Mouse (Mus musculus): Measurements from ENCODE around the gene Ccdc47. TPM values are rescaled to one million over a fixed set of nuclear protein-coding genes. Genes with fewer than 3 reads are reported as not detected.

The Ccdc47 gene
- 53.5 and 68.1 TPM in 2 replicates for polyA plus RNA-seq (2014; fragmentation: Nextera tagmentation; extraction: Ambion mirVana)

DNA sequence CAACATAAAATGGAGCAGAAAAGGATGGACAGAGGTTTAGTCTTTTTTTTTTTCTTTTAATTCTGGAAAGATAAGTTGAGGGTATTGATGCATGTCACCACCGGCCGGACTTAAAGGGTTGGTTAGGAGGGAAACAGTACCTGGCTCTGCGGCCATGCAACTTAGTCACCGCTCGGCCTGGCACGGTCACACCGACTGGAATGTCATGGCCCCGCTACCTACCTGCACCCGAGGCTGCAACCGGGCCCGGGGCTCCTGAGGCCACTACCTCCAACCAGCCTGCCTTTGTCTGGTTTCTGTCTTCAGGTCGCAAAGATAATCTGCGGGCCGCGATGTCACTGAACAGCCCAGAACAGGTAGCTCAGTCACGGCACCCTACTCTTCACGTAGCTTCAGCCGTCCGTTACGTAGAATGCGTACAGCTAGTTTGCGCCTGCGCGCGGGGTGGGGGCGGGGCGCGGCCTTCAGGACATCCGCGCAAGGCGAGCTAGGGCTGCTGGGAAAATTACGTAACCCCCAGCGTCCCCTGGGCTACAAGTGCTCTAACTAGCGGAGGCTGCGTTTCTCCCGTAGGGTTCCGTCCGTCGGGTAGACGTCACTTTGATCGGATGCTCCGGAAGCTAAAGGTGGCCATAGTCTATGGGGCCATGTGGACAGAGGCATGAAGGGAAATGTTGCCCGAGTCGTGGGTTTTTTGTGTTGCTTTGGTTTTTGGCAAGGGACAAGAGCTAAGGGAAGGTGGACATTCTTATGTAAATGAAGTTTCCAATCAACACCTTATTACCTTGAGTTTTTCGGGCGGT, at the start of gene Ccdc47:
TSS of gene Ccdc47 (minus strand) at position 418 of the 803 bp plus-strand sequence.
- Histone ChIP-seq H3K9ac (ENCODE audit: low read length) (peak within 1 kb of the TSS; percentile 90), H3K4me1 (ENCODE audit: control insufficient read depth, insufficient read depth, low read length) (peaks cover 12% of the 10 kb centered on the region), H3K4me2 (ENCODE audit: low read depth, severe bottlenecking) (peak within 1 kb of the TSS; percentile 49), H3K27ac (replicated peaks; ENCODE audit: low read depth, low read length) (peak within 1 kb of the TSS; percentile 92), H3K4me3 (ENCODE audit: low read depth, low read length) (peak within 1 kb of the TSS; percentile 85), H3K9me3 (ENCODE audit: control insufficient read depth, low read length) (no peaks in the 10 kb centered on the region), H3K27me3 (ENCODE audit: control insufficient read depth, insufficient read depth, low read length) (no peaks in the 10 kb centered on the region), H3K36me3 (ENCODE audit: control insufficient read depth, insufficient read depth, low read length) (peaks cover 5% of the 10 kb centered on the region; the same call in 1 of the 2 replicates)
- under 1% methylated on average over 46 of the region's 46 CpGs for WGBS
- DNase-seq (ENCODE audit: low spot score): peak; percentile 93
- peak; percentile 97 for ATAC-seq (ENCODE audit: insufficient number of reproducible peaks, low FRiP score, low TSS enrichment, low read depth)

DNA sequence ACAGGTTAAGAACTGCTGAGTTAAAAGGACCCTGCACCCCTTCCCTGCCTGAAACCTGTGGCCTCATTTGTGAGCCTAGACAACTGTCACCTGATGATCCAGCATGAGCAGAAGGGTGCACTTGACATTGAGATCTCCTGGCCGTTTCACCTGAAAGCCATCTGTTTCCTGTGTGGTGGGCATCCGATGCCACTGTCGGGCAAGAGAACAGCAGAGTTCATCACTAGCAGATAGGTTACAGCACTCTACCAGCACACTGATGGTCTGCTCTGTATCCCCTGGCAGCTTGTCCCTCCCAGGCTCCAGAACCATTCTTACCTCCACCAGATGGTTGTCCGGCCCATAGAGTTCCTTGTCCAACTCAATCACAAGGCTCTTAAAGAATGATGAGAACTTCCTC, 49.4 kb upstream of the Ccdc47 start:
- H3K9me3 ChIP-seq (ENCODE audit: control insufficient read depth, low read length): no peaks in the 10 kb centered on the region
- H3K27ac ChIP-seq (replicated peaks; ENCODE audit: low read depth, low read length): no peak overlapping the region
- H3K36me3 ChIP-seq (ENCODE audit: control insufficient read depth, insufficient read depth, low read length): peaks cover 51% of the 10 kb centered on the region
- H3K27me3 ChIP-seq (ENCODE audit: control insufficient read depth, insufficient read depth, low read length): no peaks in the 10 kb centered on the region
- peaks cover 26% of the 10 kb centered on the region for H3K4me1 ChIP-seq (ENCODE audit: control insufficient read depth, insufficient read depth, low read length)
- no peak overlapping the region for H3K9ac ChIP-seq (ENCODE audit: low read length)
- no peak for ATAC-seq (ENCODE audit: insufficient number of reproducible peaks, low FRiP score, low TSS enrichment, low read depth)
- H3K4me2 ChIP-seq (ENCODE audit: low read depth, severe bottlenecking): no peak overlapping the region
- no peak for DNase-seq (ENCODE audit: low spot score)
- 96% methylated on average over 4 of the region's 4 CpGs for WGBS
- H3K4me3 ChIP-seq (ENCODE audit: low read depth, low read length): no peak overlapping the region

DNA sequence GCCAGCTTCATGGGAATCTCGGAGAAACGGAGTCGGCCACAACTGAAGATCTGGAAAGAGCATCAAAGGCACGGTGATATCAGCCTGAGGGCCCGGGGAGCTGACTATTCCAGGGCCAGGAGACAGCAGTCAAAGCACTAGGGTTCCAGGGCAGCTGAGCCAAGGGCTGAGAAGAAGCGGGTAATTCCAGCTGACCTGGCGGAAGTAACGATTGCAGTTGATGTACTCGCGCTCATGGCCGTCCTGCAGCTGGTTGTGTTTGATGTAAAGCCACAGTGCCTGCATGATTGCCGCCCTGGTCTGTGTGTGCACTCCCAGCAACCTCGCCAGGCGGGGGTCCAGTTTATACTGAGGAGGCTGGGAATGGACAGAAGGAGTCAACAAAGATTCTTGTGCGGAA, 48.8 kb upstream of the Ccdc47 start:
- Histone ChIP-seq H3K27ac (replicated peaks; ENCODE audit: low read depth, low read length) (no peak overlapping the region), H3K27me3 (ENCODE audit: control insufficient read depth, insufficient read depth, low read length) (no peaks in the 10 kb centered on the region), H3K9me3 (ENCODE audit: control insufficient read depth, low read length) (no peaks in the 10 kb centered on the region), H3K4me3 (ENCODE audit: low read depth, low read length) (no peak overlapping the region), H3K4me2 (ENCODE audit: low read depth, severe bottlenecking) (no peak overlapping the region), H3K4me1 (ENCODE audit: control insufficient read depth, insufficient read depth, low read length) (peaks cover 24% of the 10 kb centered on the region), H3K9ac (ENCODE audit: low read length) (no peak overlapping the region), H3K36me3 (ENCODE audit: control insufficient read depth, insufficient read depth, low read length) (peaks cover 51% of the 10 kb centered on the region)
- ATAC-seq (ENCODE audit: insufficient number of reproducible peaks, low FRiP score, low TSS enrichment, low read depth) (no peak), DNase-seq (ENCODE audit: low spot score) (no peak)
- WGBS: 90% methylated on average over 15 of the region's 15 CpGs

DNA sequence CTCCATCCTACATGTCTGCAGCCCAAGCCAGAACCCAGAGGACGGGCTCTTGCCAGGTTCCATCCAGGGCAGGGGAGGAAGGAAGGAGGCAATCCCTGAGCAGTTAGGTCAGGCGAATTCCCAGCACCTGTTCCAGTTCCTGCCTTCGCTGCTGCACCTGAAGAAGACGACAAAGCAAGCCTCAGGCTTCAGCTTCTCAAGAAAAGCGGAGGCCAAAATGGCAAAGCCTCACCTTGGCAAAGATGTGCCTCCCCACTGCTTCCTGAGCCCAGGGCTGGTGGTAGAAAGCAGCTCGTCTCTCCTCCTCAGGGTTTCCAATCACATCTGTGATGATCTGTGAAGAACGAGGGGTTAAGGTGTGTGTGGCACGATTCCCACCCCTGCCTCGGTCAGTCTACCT, 47.8 kb upstream of the Ccdc47 start:
- peaks cover 20% of the 10 kb centered on the region for H3K4me1 ChIP-seq (ENCODE audit: control insufficient read depth, insufficient read depth, low read length)
- 89% methylated on average over 9 of the region's 9 CpGs for WGBS
- H3K9me3 ChIP-seq (ENCODE audit: control insufficient read depth, low read length): no peaks in the 10 kb centered on the region
- H3K27me3 ChIP-seq (ENCODE audit: control insufficient read depth, insufficient read depth, low read length): no peaks in the 10 kb centered on the region
- H3K27ac ChIP-seq (replicated peaks; ENCODE audit: low read depth, low read length): no peak overlapping the region
- H3K4me3 ChIP-seq (ENCODE audit: low read depth, low read length): no peak overlapping the region
- peaks cover 55% of the 10 kb centered on the region for H3K36me3 ChIP-seq (ENCODE audit: control insufficient read depth, insufficient read depth, low read length)
- H3K9ac ChIP-seq (ENCODE audit: low read length): no peak overlapping the region
- no peak overlapping the region for H3K4me2 ChIP-seq (ENCODE audit: low read depth, severe bottlenecking)
- DNase-seq (ENCODE audit: low spot score) (no peak), ATAC-seq (ENCODE audit: insufficient number of reproducible peaks, low FRiP score, low TSS enrichment, low read depth) (no peak)

GRCm38 (mm10) chr11:106260826-106261450, 44.8 kb upstream of the Ccdc47 start:
- H3K4me1 ChIP-seq (ENCODE audit: control insufficient read depth, insufficient read depth, low read length): peaks cover 8% of the 10 kb centered on the region; the same call in 1 of the 2 replicates
- H3K9me3 ChIP-seq (ENCODE audit: control insufficient read depth, low read length): no peaks in the 10 kb centered on the region
- H3K27ac ChIP-seq (replicated peaks; ENCODE audit: low read depth, low read length): no peak overlapping the region
- H3K27me3 ChIP-seq (ENCODE audit: control insufficient read depth, insufficient read depth, low read length): no peaks in the 10 kb centered on the region
- H3K4me2 ChIP-seq (ENCODE audit: low read depth, severe bottlenecking): no peak overlapping the region
- H3K4me3 ChIP-seq (ENCODE audit: low read depth, low read length): no peak overlapping the region
- ATAC-seq (ENCODE audit: insufficient number of reproducible peaks, low FRiP score, low TSS enrichment, low read depth) (no peak), DNase-seq (ENCODE audit: low spot score) (no peak)
- H3K9ac ChIP-seq (ENCODE audit: low read length): no peak overlapping the region
- WGBS: 84% methylated on average over 14 of the region's 14 CpGs
- peaks cover 55% of the 10 kb centered on the region for H3K36me3 ChIP-seq (ENCODE audit: control insufficient read depth, insufficient read depth, low read length)

DNA sequence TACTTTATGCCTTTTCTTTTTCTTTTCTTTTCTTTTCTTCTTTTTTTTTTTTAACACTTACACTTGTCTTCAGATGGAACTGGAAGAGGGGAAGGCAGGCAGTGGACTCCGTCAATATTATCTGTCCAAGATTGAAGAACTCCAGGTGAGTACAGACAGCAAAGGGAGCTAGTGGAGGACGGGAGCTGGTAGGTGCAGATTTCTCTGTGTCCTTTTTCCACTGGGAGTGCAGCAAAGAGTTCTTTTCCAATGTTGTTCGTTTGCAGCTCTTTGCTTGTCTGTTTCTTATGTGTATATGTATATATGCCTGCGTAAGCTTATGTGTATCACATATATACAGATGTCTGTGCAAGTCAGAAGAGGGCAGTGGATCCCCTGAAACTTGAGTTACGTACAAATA, 40.6 kb upstream of the Ccdc47 start:
- Histone ChIP-seq H3K4me1 (ENCODE audit: control insufficient read depth, insufficient read depth, low read length) (peaks cover 13% of the 10 kb centered on the region), H3K9me3 (ENCODE audit: control insufficient read depth, low read length) (no peaks in the 10 kb centered on the region), H3K27ac (replicated peaks; ENCODE audit: low read depth, low read length) (no peak overlapping the region), H3K36me3 (ENCODE audit: control insufficient read depth, insufficient read depth, low read length) (peaks cover 33% of the 10 kb centered on the region), H3K4me2 (ENCODE audit: low read depth, severe bottlenecking) (peak overlapping the region; percentile 86), H3K27me3 (ENCODE audit: control insufficient read depth, insufficient read depth, low read length) (no peaks in the 10 kb centered on the region), H3K9ac (ENCODE audit: low read length) (peak overlapping the region; percentile 91; the same call in 1 of the 2 replicates), H3K4me3 (ENCODE audit: low read depth, low read length) (peak overlapping the region; percentile 93)
- DNase-seq (ENCODE audit: low spot score) (no peak), ATAC-seq (ENCODE audit: insufficient number of reproducible peaks, low FRiP score, low TSS enrichment, low read depth) (no peak)
- 70% methylated on average over 5 of the region's 5 CpGs for WGBS

DNA sequence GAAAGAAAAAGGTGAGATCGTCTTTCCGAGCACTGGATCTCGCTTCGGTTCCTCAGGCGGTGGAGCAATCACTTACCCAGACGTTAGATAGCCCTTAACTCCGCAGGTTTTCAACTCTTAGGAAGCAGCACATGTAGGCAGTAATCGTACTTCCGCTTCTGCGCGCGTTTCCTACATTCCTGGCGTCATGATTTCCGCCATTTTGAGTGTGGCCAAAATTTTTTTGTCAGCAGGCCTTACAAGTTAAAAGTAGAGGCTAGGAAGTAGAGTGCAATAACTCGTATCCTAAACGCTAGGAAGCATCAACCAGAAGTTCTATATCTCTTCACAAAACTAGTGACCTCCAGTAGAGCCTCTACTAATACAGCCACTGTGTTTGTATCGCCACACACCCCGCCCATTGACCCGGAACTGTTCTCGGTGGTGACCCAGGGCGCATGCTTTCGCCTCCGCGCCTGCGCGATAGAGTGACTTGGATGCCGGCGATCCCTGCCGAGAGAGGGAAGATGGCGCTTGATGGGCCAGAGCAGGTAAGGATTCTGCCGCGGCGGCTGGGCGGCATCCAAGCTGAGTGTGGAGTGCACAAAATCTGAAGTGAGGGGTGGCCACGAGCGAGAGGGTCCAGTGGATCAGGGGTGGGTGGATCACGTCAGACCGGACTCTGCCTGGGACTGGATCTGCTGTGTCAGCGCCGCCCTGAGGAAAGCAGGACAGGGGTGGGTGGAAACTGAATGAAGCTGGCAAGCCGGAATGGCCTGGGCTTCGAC, 39.7 kb upstream of the Ccdc47 start, which contains the start of the genes Ftsj3 and Psmc5:
TSS of gene Ftsj3 (minus strand) at position 395 of the 767 bp plus-strand sequence.
TSS of gene Psmc5 (plus strand) at position 470 of the 767 bp plus-strand sequence.
- no peaks in the 10 kb centered on the region for H3K9me3 ChIP-seq (ENCODE audit: control insufficient read depth, low read length)
- peak; percentile 97 for DNase-seq (ENCODE audit: low spot score)
- peak within 1 kb of the TSS; percentile 91 for H3K9ac ChIP-seq (ENCODE audit: low read length)
- ATAC-seq (ENCODE audit: insufficient number of reproducible peaks, low FRiP score, low TSS enrichment, low read depth): peak; percentile 91
- H3K27ac ChIP-seq (replicated peaks; ENCODE audit: low read depth, low read length): 0 out of 2 replicates have a peak within 1 kb of the TSS, but pooled peaks have one; percentile 21
- peaks cover 13% of the 10 kb centered on the region for H3K4me1 ChIP-seq (ENCODE audit: control insufficient read depth, insufficient read depth, low read length)
- peak within 1 kb of the TSS; percentile 93 for H3K4me3 ChIP-seq (ENCODE audit: low read depth, low read length)
- H3K27me3 ChIP-seq (ENCODE audit: control insufficient read depth, insufficient read depth, low read length): no peaks in the 10 kb centered on the region
- WGBS: under 1% methylated on average over 42 of the region's 42 CpGs
- peaks cover 33% of the 10 kb centered on the region for H3K36me3 ChIP-seq (ENCODE audit: control insufficient read depth, insufficient read depth, low read length)
- peak within 1 kb of the TSS; percentile 86 for H3K4me2 ChIP-seq (ENCODE audit: low read depth, severe bottlenecking)

GRCm38 (mm10) chr11:106255174-106255573, 39.0 kb upstream of the Ccdc47 start:
- Histone ChIP-seq H3K4me2 (ENCODE audit: low read depth, severe bottlenecking) (peak overlapping the region; percentile 86), H3K27me3 (ENCODE audit: control insufficient read depth, insufficient read depth, low read length) (no peaks in the 10 kb centered on the region), H3K36me3 (ENCODE audit: control insufficient read depth, insufficient read depth, low read length) (peaks cover 37% of the 10 kb centered on the region), H3K4me3 (ENCODE audit: low read depth, low read length) (peak overlapping the region; percentile 93), H3K9ac (ENCODE audit: low read length) (peak overlapping the region; percentile 91), H3K27ac (replicated peaks; ENCODE audit: low read depth, low read length) (no peak overlapping the region), H3K9me3 (ENCODE audit: control insufficient read depth, low read length) (no peaks in the 10 kb centered on the region), H3K4me1 (ENCODE audit: control insufficient read depth, insufficient read depth, low read length) (peaks cover 13% of the 10 kb centered on the region)
- ATAC-seq (ENCODE audit: insufficient number of reproducible peaks, low FRiP score, low TSS enrichment, low read depth) (no peak), DNase-seq (ENCODE audit: low spot score) (no peak)
- 3% methylated on average over 22 of the region's 22 CpGs for WGBS
